Comparison of ENCODE assay signal across 17 mouse cellular contexts in genomic region chr14:50895407-50895806, GRCm38 (mm10). TPM values are rescaled to one million over a fixed set of nuclear protein-coding genes. Genes with fewer than 3 reads are reported as not detected.
DNase-seq lines count a peak whose midpoint lies in the region; ATAC-seq and TF ChIP-seq lines count a peak whose summit lies in the region.
"Had no signal": no experiment of that assay in that cellular context is flagged by ENCODE, and none has a peak within 500 bp of the region (broad histone marks: within the 10 kb centered on the region; RNA-seq: fewer than 3 reads in every experiment).

No protein-coding gene starts in this region.

- peak; percentile 73 for DNase-seq in heart, adult 11 months
- DNase-seq in heart, postnatal 10 days = no peak
- DNase-seq in liver, adult 2 months (ENCODE audit: extremely low read depth, low read depth, low spot score) = no peak
- DNase-seq in cerebellum, adult 9-10 months = peak; percentile 57
- no peak for DNase-seq in gastrocnemius, adult 18-20 months (ENCODE audit: low spot score)
- DNase-seq: embryo, embryonic 11 days; forebrain, postnatal 0 days; right cerebral cortex, postnatal 4 days had no signal

- no peak overlapping the region for H3K4me3 ChIP-seq in liver, adult 2 months (ENCODE audit: insufficient read depth, low read depth, low read length)
- no peak overlapping the region for H3K4me3 ChIP-seq in liver, embryonic 12.5 days
- no peak overlapping the region for H3K4me3 ChIP-seq in small intestine, adult 2 months (ENCODE audit: low read depth, low read length)
- H3K4me3 ChIP-seq: megakaryocyte, embryonic 14.5 days had no signal

- H3K4me1 ChIP-seq in liver, adult 2 months (ENCODE audit: control insufficient read depth, insufficient read depth, low read length) = peaks cover 9% of the 10 kb centered on the region
- H3K4me1 ChIP-seq in liver, embryonic 12.5 days = 0 out of 2 replicates have a peak, but pooled peaks cover 7% of the 10 kb centered on the region
- H3K4me1 ChIP-seq in small intestine, adult 2 months (ENCODE audit: control insufficient read depth, insufficient read depth, insufficient read length, low read length) = peaks cover 17% of the 10 kb centered on the region

- no peak overlapping the region for H3K9ac ChIP-seq in liver, adult 2 months (ENCODE audit: low read depth, low read length)
- H3K9ac ChIP-seq in liver, embryonic 12.5 days = no peak overlapping the region
- H3K9ac ChIP-seq: forebrain, postnatal 0 days; heart, embryonic 15.5 days; intestine, embryonic 15.5 days; kidney, embryonic 15.5 days had no signal

- no peaks in the 10 kb centered on the region for H3K9me3 ChIP-seq in liver, embryonic 12.5 days (replicated peaks)
- H3K9me3 ChIP-seq: forebrain, embryonic 10.5 days; heart, embryonic 15.5 days; intestine, embryonic 15.5 days; kidney, embryonic 15.5 days had no signal

- intact Hi-C loops in heart, postnatal 10 days (cut with DNase I) = no loop called here

- TF ChIP-seq POLR2A in liver, adult 2 months (IDR thresholded peaks at IDR 0.05; ENCODE audit: extremely low read depth, insufficient read depth, low read length) = no peak
- TF ChIP-seq POLR2A in small intestine, adult 2 months (IDR thresholded peaks at IDR 0.05; ENCODE audit: low read depth, low read length) = no peak

- no peak for ATAC-seq in liver, embryonic 12.5 days

- no peak overlapping the region for H3K4me2 ChIP-seq in liver, embryonic 12.5 days

- H3K36me3 ChIP-seq in liver, adult 2 months (ENCODE audit: control insufficient read depth, insufficient read depth, low read length) = no peaks in the 10 kb centered on the region
- H3K36me3 ChIP-seq in liver, embryonic 12.5 days = no peaks in the 10 kb centered on the region
- no peaks in the 10 kb centered on the region for H3K36me3 ChIP-seq in small intestine, adult 2 months (ENCODE audit: control insufficient read depth, insufficient read depth, low read length)
- H3K36me3 ChIP-seq: forebrain, embryonic 10.5 days; heart, embryonic 15.5 days; intestine, embryonic 15.5 days; kidney, embryonic 15.5 days had no signal

- peak overlapping the region; percentile 58 for H3K27ac ChIP-seq in liver, adult 2 months (replicated peaks; ENCODE audit: insufficient read depth, low read depth, low read length)
- no peak overlapping the region for H3K27ac ChIP-seq in liver, embryonic 12.5 days
- peak overlapping the region; percentile 23 for H3K27ac ChIP-seq in small intestine, adult 2 months (ENCODE audit: insufficient read depth, low read depth, low read length)
- H3K27ac ChIP-seq: forebrain, embryonic 10.5 days; heart, embryonic 15.5 days; intestine, embryonic 15.5 days; kidney, embryonic 15.5 days; stomach, postnatal 0 days had no signal

- no peaks in the 10 kb centered on the region for H3K79me2 ChIP-seq in liver, adult 2 months (ENCODE audit: control insufficient read depth, insufficient read depth, low read length)

- no peak for TF ChIP-seq CTCF in liver, adult 2 months (IDR thresholded peaks at IDR 0.05; ENCODE audit: low read depth, low read length)
- TF ChIP-seq CTCF in small intestine, adult 2 months (IDR thresholded peaks at IDR 0.05; ENCODE audit: extremely low read depth, insufficient read length, insufficient replicate concordance, low read depth, low read length) = no peak

- no peaks in the 10 kb centered on the region for H3K27me3 ChIP-seq in liver, adult 2 months (ENCODE audit: control insufficient read depth, insufficient read depth, low read length)
- peaks cover 31% of the 10 kb centered on the region for H3K27me3 ChIP-seq in liver, embryonic 12.5 days (replicated peaks)
- H3K27me3 ChIP-seq in small intestine, adult 2 months (ENCODE audit: control insufficient read depth, insufficient read depth, low read length) = no peaks in the 10 kb centered on the region

RNA-seq across cellular contexts. Expression of gene Klhl33, which starts 1.9 kb away (rescaled TPM):
- 1 to 10 TPM; 5.7 to 5.9 TPM for total RNA-seq in heart, postnatal 10 days (2021)
- total RNA-seq in liver, adult 2 months (2014; rRNA removed) = 0.07 and 0.09 TPM in 2 replicates
- polyA plus RNA-seq in liver, adult 2 months (2012; rRNA removed) = 0.05 TPM in 1 of 2 replicates, not detected in the other
- 0.13 and 0.28 TPM in 2 replicates for polyA plus RNA-seq in liver, embryonic 12.5 days (2016; fragmentation: Nextera tagmentation; extraction: Ambion mirVana)
- polyA plus RNA-seq in small intestine, adult 2 months (2012; rRNA removed) = 0.29 and 1.7 TPM in 2 replicates
- 100 to 1,000 TPM in 1 of 2 experiments, 10 to 100 TPM in 1; 56.5 to 114 TPM for total RNA-seq in gastrocnemius, adult 18-20 months (2021)
- total RNA-seq: hematopoietic stem cell, adult 5-6 weeks had no signal

RNA-seq across cellular contexts. Expression of gene Tep1, which starts 25.0 kb away (rescaled TPM):
- total RNA-seq in heart, postnatal 10 days (2021) = 10 to 100 TPM; 10.9 to 11.6 TPM
- total RNA-seq in liver, adult 2 months (2014; rRNA removed) = 9.0 and 14.2 TPM in 2 replicates
- polyA plus RNA-seq in liver, adult 2 months (2012; rRNA removed) = 9.9 and 13.1 TPM in 2 replicates
- 2.2 and 3.2 TPM in 2 replicates for polyA plus RNA-seq in liver, embryonic 12.5 days (2016; fragmentation: Nextera tagmentation; extraction: Ambion mirVana)
- 48.1 and 105 TPM in 2 replicates for polyA plus RNA-seq in small intestine, adult 2 months (2012; rRNA removed)
- total RNA-seq in gastrocnemius, adult 18-20 months (2021) = 1 to 10 TPM; 6.5 to 9.0 TPM

RNA-seq across cellular contexts. Expression of gene Osgep, which starts 29.3 kb away (rescaled TPM):
- 10 to 100 TPM; 59.5 to 66.3 TPM for total RNA-seq in heart, postnatal 10 days (2021)
- 69.2 and 85.0 TPM in 2 replicates for total RNA-seq in liver, adult 2 months (2014; rRNA removed)
- polyA plus RNA-seq in liver, adult 2 months (2012; rRNA removed) = 41.5 and 50.1 TPM in 2 replicates
- polyA plus RNA-seq in liver, embryonic 12.5 days (2016; fragmentation: Nextera tagmentation; extraction: Ambion mirVana) = 69.7 and 74.0 TPM in 2 replicates
- 65.0 and 97.3 TPM in 2 replicates for polyA plus RNA-seq in small intestine, adult 2 months (2012; rRNA removed)
- 10 to 100 TPM; 45.9 to 47.5 TPM for total RNA-seq in gastrocnemius, adult 18-20 months (2021)

RNA-seq across cellular contexts. Expression of gene Apex1, which starts 29.4 kb away (rescaled TPM):
- 10 to 100 TPM; 39.5 to 43.4 TPM for total RNA-seq in heart, postnatal 10 days (2021)
- total RNA-seq in liver, adult 2 months (2014; rRNA removed) = 27.8 and 33.6 TPM in 2 replicates
- 27.1 and 28.4 TPM in 2 replicates for polyA plus RNA-seq in liver, adult 2 months (2012; rRNA removed)
- polyA plus RNA-seq in liver, embryonic 12.5 days (2016; fragmentation: Nextera tagmentation; extraction: Ambion mirVana) = 144 and 147 TPM in 2 replicates
- 9.6 and 20.0 TPM in 2 replicates for polyA plus RNA-seq in small intestine, adult 2 months (2012; rRNA removed)
- 10 to 100 TPM; 29.1 to 29.2 TPM for total RNA-seq in gastrocnemius, adult 18-20 months (2021)

RNA-seq across cellular contexts. Expression of gene Pip4p1, which starts 35.2 kb away (rescaled TPM):
- total RNA-seq in heart, postnatal 10 days (2021) = 10 to 100 TPM; 23.7 to 25.4 TPM
- total RNA-seq in liver, adult 2 months (2014; rRNA removed) = 11.9 and 18.7 TPM in 2 replicates
- polyA plus RNA-seq in liver, adult 2 months (2012; rRNA removed) = 40.5 and 43.6 TPM in 2 replicates
- 26.1 and 30.6 TPM in 2 replicates for polyA plus RNA-seq in liver, embryonic 12.5 days (2016; fragmentation: Nextera tagmentation; extraction: Ambion mirVana)
- 50.9 and 93.1 TPM in 2 replicates for polyA plus RNA-seq in small intestine, adult 2 months (2012; rRNA removed)
- total RNA-seq in gastrocnemius, adult 18-20 months (2021) = 10 to 100 TPM; 16.1 to 16.7 TPM

Comparison
In these comparisons a context has a peak if more than half of its experiments do, and no peak if none do; other contexts are left out.
1. DNase-seq: peak in heart, adult 11 months (single experiment) and cerebellum, adult 9-10 months (single experiment); none in heart, postnatal 10 days (0 of 2), liver, adult 2 months (single experiment) and gastrocnemius, adult 18-20 months (single experiment).
2. RNA of gene Klhl33, which starts 1.9 kb away (total RNA-seq): 56.5 to 114 TPM in gastrocnemius, adult 18-20 months; 5.7 to 5.9 TPM in heart, postnatal 10 days and 0.07 to 0.09 TPM in liver, adult 2 months; every median in the first group is over 4 times any median in the second.